Mouse (Mus musculus) lung, embryonic 14.5 days (tissue): ENCODE data around the gene Smpd3. TPM values are rescaled to one million over a fixed set of nuclear protein-coding genes. Genes with fewer than 3 reads are reported as not detected.
"Not testable (repeated sequence)": the region's sequence is repeated elsewhere in the genome, so short reads cannot be mapped to it uniquely, and the experiment has no call there.

Source experiments
- ATAC-seq: fragments of 200-750 bp; cut with Nextera tagmentation; 2 replicates; pipeline ENCODE4 v1.8.0; 2017; ENCODE audit warnings: mild to moderate bottlenecking, moderate TSS enrichment, moderate library complexity; ENCODE audit not compliant: insufficient read depth
- DNase-seq: peaks from one replicate; pipeline ENCODE4 v3.0.0-alpha.2; 2015
- H3K27ac ChIP-seq: fragments of 300-500 bp; sonication (generic); 2 replicates; pipeline ENCODE4 v1.5.1; 2014; ENCODE audit warnings: low read depth, mild to moderate bottlenecking, moderate library complexity
- H3K27me3 ChIP-seq: fragments of 300-500 bp; sonication (generic); 2 replicates; pipeline ENCODE4 v1.6.1; 2014; ENCODE audit warnings: low read length, control low read depth; ENCODE audit not compliant: insufficient read depth
- H3K36me3 ChIP-seq: fragments of 300-500 bp; sonication (generic); 2 replicates; pipeline ENCODE4 v1.6.1; 2014; ENCODE audit warnings: control low read depth; ENCODE audit not compliant: insufficient read depth
- H3K4me1 ChIP-seq: fragments of 300-500 bp; sonication (generic); 2 replicates; pipeline ENCODE4 v1.6.1; 2014; ENCODE audit warnings: antibody characterized with exemption, control low read depth; ENCODE audit not compliant: insufficient read depth
- H3K4me2 ChIP-seq: fragments of 300-500 bp; sonication (generic); 2 replicates; pipeline ENCODE4 v1.6.1; 2014; ENCODE audit warnings: mild to moderate bottlenecking
- H3K4me3 ChIP-seq: fragments of 300-500 bp; sonication (generic); 2 replicates; pipeline ENCODE4 v1.5.1; 2014; ENCODE audit warnings: low read depth, low read length
- H3K9ac ChIP-seq: fragments of 300-500 bp; sonication (generic); 2 replicates; pipeline ENCODE4 v1.6.1; 2014
- H3K9me3 ChIP-seq: fragments of 300-500 bp; sonication (generic); 2 replicates; pipeline ENCODE4 v1.6.1; 2016; ENCODE audit warnings: low read depth, low read length, control low read depth
- CTCF ChIP-seq: IDR thresholded peaks from 2 replicates; pipeline ENCODE4 v1.5.1; 2016; ENCODE audit warnings: antibody characterized with exemption, low read depth
- WGBS: fragments of 180-500 bp; shearing (Covaris S2); extraction: QIAGEN DNeasy Blood & Tissue Kit; methylation state at CpG from one replicate; pipeline ENCODE4 v1.1.7; 2014; 5-methylcytosine and 5-hydroxymethylcytosine counted together
- polyA plus RNA-seq: library from polyadenylated mRNA; unstranded; fragments of >200 nt; fragmentation: Nextera tagmentation; extraction: Ambion mirVana; gene quantifications from 2 replicates; pipeline ENCODE4 v1.2.1, GENCODE M21; 2014

The Smpd3 gene
- polyA plus RNA-seq, 1 experiment from 2014 or later, result 0.93 TPM

DNA sequence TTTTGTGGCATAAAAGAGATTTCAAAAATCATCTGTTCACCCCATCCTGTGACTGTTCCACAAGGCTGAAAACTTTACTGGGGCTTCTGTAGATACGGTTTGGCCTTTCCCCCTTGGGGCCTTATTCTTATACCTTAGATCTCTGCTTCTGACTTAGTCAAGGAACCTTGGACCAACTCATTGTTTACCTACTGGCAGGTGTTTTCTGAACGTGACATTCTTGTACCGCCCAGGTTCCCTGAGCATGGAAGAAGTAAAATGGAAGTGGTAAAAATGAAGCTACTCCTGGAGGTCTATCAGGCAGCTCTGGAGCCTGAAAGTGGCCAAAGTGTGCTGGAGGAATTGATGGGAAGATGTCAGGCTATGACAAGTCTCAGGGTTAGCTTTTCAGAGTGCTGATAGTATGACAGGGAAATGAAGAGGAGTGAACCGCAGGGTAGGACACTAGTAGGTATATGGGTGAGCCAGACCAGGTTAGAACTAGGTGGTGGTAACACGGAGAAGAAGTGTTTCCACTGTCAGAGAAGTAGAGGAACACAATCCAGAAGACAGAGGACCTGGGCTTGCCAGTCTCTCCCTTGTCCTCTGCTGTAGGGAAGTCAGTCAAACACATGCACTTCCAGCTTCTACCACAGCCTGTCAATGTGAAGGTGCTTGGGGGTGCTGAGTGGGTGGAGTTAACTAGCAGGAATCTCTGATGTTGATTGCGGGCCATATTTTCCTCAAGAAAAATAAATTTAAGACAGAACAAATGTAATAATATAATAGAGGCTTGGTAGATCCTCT is 22.2 kb downstream of the Smpd3 start:
- Histone ChIP-seq H3K4me1 (no peaks in the 10 kb centered on the region), H3K27ac (no peak overlapping the region), H3K9ac (no peak overlapping the region), H3K27me3 (no peaks in the 10 kb centered on the region), H3K36me3 (no peaks in the 10 kb centered on the region), H3K9me3 (no peaks in the 10 kb centered on the region), H3K4me3 (no peak overlapping the region), H3K4me2 (no peak overlapping the region)
- WGBS, result 69% methylated on average over 6 of the region's 6 CpGs
- DNase-seq, result no peak
- no peak for TF ChIP-seq CTCF
- ATAC-seq, result no peak

DNA sequence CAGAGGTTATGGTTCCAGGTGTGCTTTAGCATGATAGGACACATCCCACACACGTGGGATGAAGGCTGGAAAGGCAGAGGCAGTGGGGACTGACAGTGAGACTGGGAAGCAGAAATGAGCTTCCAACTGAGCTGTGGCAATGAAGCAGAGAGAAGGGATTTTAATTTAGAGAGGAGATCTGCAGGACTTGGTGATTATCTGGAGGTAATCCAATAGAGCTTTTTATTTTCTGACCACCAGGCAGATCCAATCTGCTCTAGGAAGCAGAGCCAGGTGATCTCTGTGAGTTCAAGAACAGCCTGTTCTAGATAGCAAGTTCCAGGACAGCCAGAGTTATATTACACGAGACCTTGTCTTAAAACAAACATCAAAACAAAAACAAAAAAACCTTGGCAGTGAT is 24.0 kb downstream of the Smpd3 start:
- Histone ChIP-seq H3K4me3 (no peak overlapping the region), H3K27ac (no peak overlapping the region), H3K4me1 (peaks cover 4% of the 10 kb centered on the region; the same call in 1 of the 2 replicates), H3K9ac (no peak overlapping the region), H3K27me3 (no peaks in the 10 kb centered on the region), H3K4me2 (no peak overlapping the region), H3K9me3 (no peaks in the 10 kb centered on the region), H3K36me3 (no peaks in the 10 kb centered on the region)
- ATAC-seq (no peak), DNase-seq (no peak)
- TF ChIP-seq CTCF, result no peak
- WGBS, result 52% methylated on average over 2 of the region's 2 CpGs

- Histone ChIP-seq H3K9me3 (no peaks in the 10 kb centered on the region), H3K36me3 (no peaks in the 10 kb centered on the region), H3K4me3 (no peak overlapping the region), H3K4me1 (peaks cover 4% of the 10 kb centered on the region; the same call in 1 of the 2 replicates), H3K27me3 (no peaks in the 10 kb centered on the region), H3K4me2 (no peak overlapping the region), H3K27ac (no peak overlapping the region), H3K9ac (no peak overlapping the region)
- ATAC-seq, result no peak
- WGBS, result 79% methylated on average over 6 of the region's 6 CpGs
- DNase-seq, result no peak
- no peak for TF ChIP-seq CTCF
Observed at GRCm38 (mm10) chr8:106313120-106313737, 24.6 kb downstream of the Smpd3 start.

GRCm38 (mm10) chr8:106311967-106312366 is 25.8 kb downstream of the Smpd3 start:
- WGBS, result 98% methylated on average over 1 of the region's 1 CpGs

DNA sequence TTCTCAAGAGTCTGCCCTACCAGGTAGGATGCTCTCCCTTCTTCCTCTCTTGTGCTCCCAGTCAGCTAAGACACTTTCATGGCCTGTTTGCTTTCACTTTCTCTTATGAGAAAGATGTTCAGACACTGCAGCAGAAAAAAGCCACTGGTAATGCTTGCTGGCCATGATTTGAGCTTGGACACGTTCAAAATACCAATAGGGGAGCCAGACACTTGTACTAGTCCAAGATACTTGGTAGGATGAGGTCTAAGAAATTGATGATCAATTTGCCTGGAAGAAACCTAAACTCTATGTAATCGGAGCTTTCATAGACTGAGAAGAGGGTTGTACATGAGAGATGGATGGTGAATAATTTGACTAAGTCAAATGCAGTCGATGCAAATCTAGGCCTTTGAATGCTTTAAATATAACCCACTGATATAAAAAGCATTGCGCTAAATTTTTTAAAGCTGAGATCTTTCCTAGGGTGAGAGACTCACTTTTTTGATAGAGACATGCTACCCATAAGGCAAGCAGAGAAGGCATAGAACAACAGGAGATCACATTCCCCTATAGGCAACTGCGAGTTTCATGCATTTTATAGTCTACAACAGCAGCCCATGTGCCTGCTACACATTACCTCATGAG is 27.6 kb downstream of the Smpd3 start:
- Histone ChIP-seq H3K27ac (no peak overlapping the region), H3K36me3 (no peaks in the 10 kb centered on the region), H3K9ac (no peak overlapping the region), H3K4me1 (peaks cover 7% of the 10 kb centered on the region), H3K9me3 (no peaks in the 10 kb centered on the region), H3K27me3 (no peaks in the 10 kb centered on the region), H3K4me3 (no peak overlapping the region), H3K4me2 (no peak overlapping the region)
- WGBS, result 86% methylated on average over 5 of the region's 5 CpGs
- ATAC-seq, result no peak
- TF ChIP-seq CTCF, result no peak
- DNase-seq, result no peak

More at GRCm38 (mm10) chr8:106311967-106312366, 25.8 kb downstream of the Smpd3 start:
- Histone ChIP-seq H3K27me3 (no peaks in the 10 kb centered on the region), H3K9ac (no peak overlapping the region), H3K4me3 (no peak overlapping the region), H3K36me3 (no peaks in the 10 kb centered on the region), H3K9me3 (no peaks in the 10 kb centered on the region), H3K4me2 (no peak overlapping the region), H3K4me1 (peaks cover 7% of the 10 kb centered on the region), H3K27ac (no peak overlapping the region)
- ATAC-seq (no peak), DNase-seq (no peak)
- TF ChIP-seq CTCF, result peak; percentile 11; the same call in 1 of the 2 replicates

DNA sequence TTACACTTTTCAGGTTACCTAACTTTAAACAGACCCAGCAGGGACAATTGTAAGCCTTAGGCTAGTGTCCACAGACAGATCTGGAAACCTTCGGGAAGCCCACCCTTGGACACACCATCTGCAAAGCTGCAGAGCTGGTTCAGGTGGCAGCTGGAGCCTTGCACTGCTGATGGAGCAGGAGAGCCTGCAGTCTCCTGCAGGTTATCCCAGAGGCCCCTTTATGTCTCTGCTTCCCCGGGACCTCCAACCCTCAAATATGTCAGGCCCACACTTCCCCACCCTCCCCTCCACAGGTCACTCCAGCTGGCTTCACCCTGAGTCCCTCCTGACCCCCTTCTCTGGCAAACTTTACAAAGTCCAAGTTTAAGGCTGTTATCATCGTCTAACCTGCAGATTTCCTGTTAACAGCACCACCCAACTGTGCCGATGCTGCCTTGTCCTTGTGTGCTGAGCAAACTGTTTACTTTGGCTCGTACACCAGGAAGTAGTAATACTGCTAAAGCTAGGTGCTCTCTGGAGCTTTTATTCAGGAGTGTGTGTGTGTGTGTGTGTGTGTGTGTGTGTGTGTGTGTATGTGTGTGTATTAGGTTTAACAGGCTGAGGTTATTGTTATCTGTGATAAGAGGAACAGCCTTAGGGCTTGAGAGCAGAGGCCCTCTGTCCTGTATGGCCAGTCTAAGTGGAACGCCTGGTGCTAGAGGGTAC is 29.6 kb downstream of the Smpd3 start:
- ATAC-seq, result peak; percentile 90
- Histone ChIP-seq H3K4me2 (peak overlapping the region; percentile 20; the same call in 1 of the 2 replicates), H3K27ac (peak overlapping the region; percentile 78)
- not testable (repeated sequence) for H3K9ac ChIP-seq, H3K4me1 ChIP-seq, H3K9me3 ChIP-seq, H3K4me3 ChIP-seq, H3K27me3 ChIP-seq, H3K36me3 ChIP-seq
- peak; percentile 69 for DNase-seq
- WGBS, result 20% methylated on average over 6 of the region's 6 CpGs
